ENCODE assay signal across 8 mouse cellular contexts in the genomic region with DNA sequence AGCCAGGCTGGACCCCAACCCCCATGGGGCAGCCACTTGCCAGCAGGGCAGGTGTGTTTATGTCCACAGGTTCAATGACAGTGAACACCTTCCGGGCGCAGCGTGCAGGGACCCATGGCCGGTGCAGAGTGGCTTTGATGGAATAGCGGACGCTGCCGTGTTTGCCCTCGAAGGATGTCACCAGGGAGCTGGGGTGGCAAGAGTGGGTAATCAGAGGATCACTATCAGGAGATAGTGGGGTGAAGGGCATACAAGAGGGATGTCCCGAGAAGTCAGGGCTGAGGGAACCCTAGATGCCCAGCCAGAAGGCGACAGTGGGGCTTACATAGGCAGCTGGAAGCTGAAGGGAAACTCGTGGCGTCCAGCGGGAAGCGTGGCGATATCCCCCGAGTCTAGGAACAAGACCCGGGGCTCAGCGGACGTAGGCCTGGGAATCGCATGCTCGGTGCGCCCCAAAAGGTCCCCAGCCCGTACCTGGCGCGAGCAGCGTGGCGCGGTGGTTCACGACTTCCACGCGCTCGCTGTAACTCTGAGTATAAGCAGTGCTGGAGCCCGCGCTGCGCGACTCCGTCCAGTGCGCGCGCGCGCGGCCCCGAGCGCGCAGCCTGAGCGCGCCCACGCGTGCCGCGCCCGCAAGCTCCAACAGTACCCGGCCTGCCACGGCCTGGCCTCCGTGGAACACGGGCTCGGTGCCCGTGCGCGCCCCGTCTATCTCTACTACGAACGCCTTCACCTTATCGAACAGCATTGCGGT. TPM values are rescaled to one million over a fixed set of nuclear protein-coding genes. Genes with fewer than 3 reads are reported as not detected.
DNase-seq lines count a peak whose midpoint lies in the region; ATAC-seq and TF ChIP-seq lines count a peak whose summit lies in the region.

No protein-coding gene starts in this region.

- DNase-seq in kidney, postnatal 10 days: no peak
- DNase-seq in G1E (ENCODE audit: low spot score): no peak
- DNase-seq in ovary, postnatal 10 days (ENCODE audit: low spot score): no peak
- DNase-seq in ovary, postnatal 14 days (ENCODE audit: low spot score): no peak

- no peak for TF ChIP-seq CTCF in G1E (IDR thresholded peaks at IDR 0.05; ENCODE audit: low read depth, low read length)

- H3K9me3 ChIP-seq in kidney, embryonic 14.5 days (ENCODE audit: control insufficient read depth, low read length): no peaks in the 10 kb centered on the region
- no peaks in the 10 kb centered on the region for H3K9me3 ChIP-seq in G1E (replicated peaks)
- no peaks in the 10 kb centered on the region for H3K9me3 ChIP-seq in intestine, embryonic 16.5 days (ENCODE audit: control insufficient read depth, low read length)
- no peaks in the 10 kb centered on the region for H3K9me3 ChIP-seq in midbrain, embryonic 13.5 days

- no peaks in the 10 kb centered on the region; the same call in 1 of the 2 replicates for H3K4me1 ChIP-seq in kidney, embryonic 14.5 days (ENCODE audit: control insufficient read depth, insufficient read depth, low read length)
- H3K4me1 ChIP-seq in G1E (ENCODE audit: insufficient read depth, low read depth, low read length): peaks cover 73% of the 10 kb centered on the region
- H3K4me1 ChIP-seq in intestine, embryonic 16.5 days (ENCODE audit: control insufficient read depth, insufficient read depth, low read length): peaks cover 18% of the 10 kb centered on the region
- peaks cover 20% of the 10 kb centered on the region for H3K4me1 ChIP-seq in midbrain, embryonic 13.5 days (replicated peaks)

- WGBS in kidney, embryonic 14.5 days: 2% methylated on average over 66 of the region's 66 CpGs
- 2% methylated on average over 66 of the region's 66 CpGs for whole genome bisulfite sequencing in intestine, embryonic 16.5 days
- 3% methylated on average over 61 of the region's 66 CpGs for WGBS in midbrain, embryonic 13.5 days

- peak overlapping the region; percentile 83 for H3K27ac ChIP-seq in kidney, embryonic 14.5 days (ENCODE audit: low read depth, low read length)
- H3K27ac ChIP-seq in intestine, embryonic 16.5 days (ENCODE audit: low read length): peak overlapping the region; percentile 96
- H3K27ac ChIP-seq in midbrain, embryonic 13.5 days: peak overlapping the region; percentile 87

- H3K4me2 ChIP-seq in kidney, embryonic 14.5 days (replicated peaks; ENCODE audit: low read depth, low read length): peak overlapping the region; percentile 88
- peak overlapping the region; percentile 74 for H3K4me2 ChIP-seq in intestine, embryonic 16.5 days (ENCODE audit: low read depth, low read length)
- H3K4me2 ChIP-seq in midbrain, embryonic 13.5 days (replicated peaks): peak overlapping the region; percentile 83

- H3K4me3 ChIP-seq in kidney, embryonic 14.5 days (ENCODE audit: low read length): peak overlapping the region; percentile 79
- H3K4me3 ChIP-seq in G1E (ENCODE audit: low read depth, low read length): peak overlapping the region; percentile 88
- peak overlapping the region; percentile 65 for H3K4me3 ChIP-seq in intestine, embryonic 16.5 days (ENCODE audit: low read length)
- H3K4me3 ChIP-seq in midbrain, embryonic 13.5 days (replicated peaks): peak overlapping the region; percentile 68

- H3K9ac ChIP-seq in kidney, embryonic 14.5 days (ENCODE audit: low read depth, low read length): peak overlapping the region; percentile 79
- peak overlapping the region; percentile 83 for H3K9ac ChIP-seq in intestine, embryonic 16.5 days (ENCODE audit: low read depth, low read length)
- H3K9ac ChIP-seq in midbrain, embryonic 13.5 days (replicated peaks): peak overlapping the region; percentile 81

- H3K27me3 ChIP-seq in kidney, embryonic 14.5 days (ENCODE audit: control insufficient read depth, insufficient read depth, low read length): no peaks in the 10 kb centered on the region
- no peaks in the 10 kb centered on the region for H3K27me3 ChIP-seq in G1E (ENCODE audit: insufficient read depth, low read length)
- no peaks in the 10 kb centered on the region; the same call in 1 of the 2 replicates for H3K27me3 ChIP-seq in intestine, embryonic 16.5 days (replicated peaks; ENCODE audit: control insufficient read depth, insufficient read depth, low read length)
- no peaks in the 10 kb centered on the region for H3K27me3 ChIP-seq in midbrain, embryonic 13.5 days

- H3K36me3 ChIP-seq in kidney, embryonic 14.5 days (ENCODE audit: control insufficient read depth, insufficient read depth, low read length): peaks cover 10% of the 10 kb centered on the region; the same call in 1 of the 2 replicates
- H3K36me3 ChIP-seq in G1E (replicated peaks): peaks cover 37% of the 10 kb centered on the region
- no peaks in the 10 kb centered on the region for H3K36me3 ChIP-seq in intestine, embryonic 16.5 days (ENCODE audit: control insufficient read depth, insufficient read depth, low read length)
- peaks cover 22% of the 10 kb centered on the region for H3K36me3 ChIP-seq in midbrain, embryonic 13.5 days

- peak; percentile 21 for ATAC-seq in kidney, embryonic 14.5 days (ENCODE audit: low FRiP score, low TSS enrichment)
- ATAC-seq in G1E (ENCODE audit: extremely low read depth, insufficient number of reproducible peaks, low FRiP score, poor library complexity, severe bottlenecking): no peak
- peak; percentile 5; the same call in 1 of the 2 replicates for ATAC-seq in erythroid progenitor cell, adult 5-6 weeks (replicated peaks; ENCODE audit: low FRiP score, poor library complexity, severe bottlenecking)
- peak; percentile 62 for ATAC-seq in intestine, embryonic 16.5 days
- peak; percentile 53 for ATAC-seq in midbrain, embryonic 13.5 days

RNA-seq across cellular contexts. Expression of gene Arrdc2, which starts 0.7 kb away (rescaled TPM):
- polyA plus RNA-seq in kidney, embryonic 14.5 days (2014; fragmentation: Nextera tagmentation; extraction: Ambion mirVana): 4.7 and 5.7 TPM in 2 replicates
- total RNA-seq in G1E (2014; fragmentation: Nextera tagmentation) (7.4 and 19.6 TPM in 2 replicates), G1E (2017) (12.3 and 15.0 TPM in 2 replicates)
- 78.9 and 92.7 TPM in 2 replicates for polyA plus RNA-seq in G1E (2012)
- 35.0 and 62.9 TPM in 2 replicates for total RNA-seq in erythroid progenitor cell, adult 5-6 weeks (2015; ENCODE audit: low replicate concordance)
- total RNA-seq in erythroid progenitor cell, adult 5-6 weeks (2017; ENCODE audit: low replicate concordance): 27.3 and 54.3 TPM in 2 replicates
- polyA plus RNA-seq in intestine, embryonic 16.5 days (2015; fragmentation: Nextera tagmentation; extraction: Ambion mirVana): 8.3 and 9.0 TPM in 2 replicates
- polyA plus RNA-seq in midbrain, embryonic 13.5 days (2015; fragmentation: Nextera tagmentation; extraction: Ambion mirVana): 7.7 and 10.5 TPM in 2 replicates

RNA-seq across cellular contexts. Expression of gene Kcnn1, which starts 24.2 kb away (rescaled TPM):
- 2.5 and 2.6 TPM in 2 replicates for polyA plus RNA-seq in kidney, embryonic 14.5 days (2014; fragmentation: Nextera tagmentation; extraction: Ambion mirVana)
- total RNA-seq in G1E (2014; fragmentation: Nextera tagmentation) (not detected in 2 replicates), G1E (2017) (0.12 and 0.22 TPM in 2 replicates)
- 0.02 and 0.03 TPM in 2 replicates for polyA plus RNA-seq in G1E (2012)
- total RNA-seq in erythroid progenitor cell, adult 5-6 weeks (2015; ENCODE audit: low replicate concordance): not detected in 2 replicates
- total RNA-seq in erythroid progenitor cell, adult 5-6 weeks (2017; ENCODE audit: low replicate concordance): 0.26 TPM in 1 of 2 replicates, not detected in the other
- 1.0 and 1.2 TPM in 2 replicates for polyA plus RNA-seq in intestine, embryonic 16.5 days (2015; fragmentation: Nextera tagmentation; extraction: Ambion mirVana)
- polyA plus RNA-seq in midbrain, embryonic 13.5 days (2015; fragmentation: Nextera tagmentation; extraction: Ambion mirVana): 19.6 and 26.9 TPM in 2 replicates

RNA-seq across cellular contexts. Expression of gene Il12rb1, which starts 30.6 kb away (rescaled TPM):
- not detected in 2 replicates for polyA plus RNA-seq in kidney, embryonic 14.5 days (2014; fragmentation: Nextera tagmentation; extraction: Ambion mirVana)
- total RNA-seq in G1E (2014; fragmentation: Nextera tagmentation) (1.9 and 2.7 TPM in 2 replicates), G1E (2017) (2.3 and 3.1 TPM in 2 replicates)
- polyA plus RNA-seq in G1E (2012): 4.6 and 5.6 TPM in 2 replicates
- total RNA-seq in erythroid progenitor cell, adult 5-6 weeks (2015; ENCODE audit: low replicate concordance): 0.84 and 1.1 TPM in 2 replicates
- 0.13 and 0.53 TPM in 2 replicates for total RNA-seq in erythroid progenitor cell, adult 5-6 weeks (2017; ENCODE audit: low replicate concordance)
- 0.27 and 0.34 TPM in 2 replicates for polyA plus RNA-seq in intestine, embryonic 16.5 days (2015; fragmentation: Nextera tagmentation; extraction: Ambion mirVana)
- not detected in 2 replicates for polyA plus RNA-seq in midbrain, embryonic 13.5 days (2015; fragmentation: Nextera tagmentation; extraction: Ambion mirVana)

RNA-seq across cellular contexts. Expression of gene Mast3, which starts 34.0 kb away (rescaled TPM):
- 13.4 and 17.2 TPM in 2 replicates for polyA plus RNA-seq in kidney, embryonic 14.5 days (2014; fragmentation: Nextera tagmentation; extraction: Ambion mirVana)
- 79.8 and 104 TPM in 2 replicates for total RNA-seq in G1E (2014; fragmentation: Nextera tagmentation)
- 15.7 and 18.9 TPM in 2 replicates for total RNA-seq in G1E (2017)
- 323 and 357 TPM in 2 replicates for polyA plus RNA-seq in G1E (2012)
- 13.4 and 14.4 TPM in 2 replicates for total RNA-seq in erythroid progenitor cell, adult 5-6 weeks (2015; ENCODE audit: low replicate concordance)
- total RNA-seq in erythroid progenitor cell, adult 5-6 weeks (2017; ENCODE audit: low replicate concordance): 2.7 and 3.0 TPM in 2 replicates
- 12.9 and 15.1 TPM in 2 replicates for polyA plus RNA-seq in intestine, embryonic 16.5 days (2015; fragmentation: Nextera tagmentation; extraction: Ambion mirVana)
- polyA plus RNA-seq in midbrain, embryonic 13.5 days (2015; fragmentation: Nextera tagmentation; extraction: Ambion mirVana): 14.6 and 18.3 TPM in 2 replicates

RNA-seq across cellular contexts. Expression of gene Ccdc124, which starts 34.9 kb away (rescaled TPM):
- polyA plus RNA-seq in kidney, embryonic 14.5 days (2014; fragmentation: Nextera tagmentation; extraction: Ambion mirVana): 117 and 142 TPM in 2 replicates
- total RNA-seq in G1E (2014; fragmentation: Nextera tagmentation): 17.0 and 18.9 TPM in 2 replicates
- 16.1 and 16.7 TPM in 2 replicates for total RNA-seq in G1E (2017)
- polyA plus RNA-seq in G1E (2012): 171 and 172 TPM in 2 replicates
- 18.0 and 20.9 TPM in 2 replicates for total RNA-seq in erythroid progenitor cell, adult 5-6 weeks (2015; ENCODE audit: low replicate concordance)
- total RNA-seq in erythroid progenitor cell, adult 5-6 weeks (2017; ENCODE audit: low replicate concordance): 23.8 and 26.6 TPM in 2 replicates
- polyA plus RNA-seq in intestine, embryonic 16.5 days (2015; fragmentation: Nextera tagmentation; extraction: Ambion mirVana): 79.3 and 90.1 TPM in 2 replicates
- polyA plus RNA-seq in midbrain, embryonic 13.5 days (2015; fragmentation: Nextera tagmentation; extraction: Ambion mirVana): 160 TPM in 2 replicates
